Mouse (Mus musculus) left cerebral cortex, adult 2 months (tissue): ENCODE results near the gene Zfp988. TPM values are rescaled to one million over a fixed set of nuclear protein-coding genes. Genes with fewer than 3 reads are reported as not detected.
"Not testable (repeated sequence)": the region's sequence is repeated elsewhere in the genome, so short reads cannot be mapped to it uniquely, and the experiment has no call there.

ENCODE experiments used
- DNase-seq, 2 experiments: peaks; one replicate each; pipeline ENCODE4 v3.0.0; 2021 to 2022; ENCODE audit warnings: low spot score in 2 of 2, mixed read lengths in 1 of 2; ENCODE audit errors: extremely low spot score in 1 of 2
- H3K27ac ChIP-seq: fragments of 200-600 bp; 2 replicates; pipeline ENCODE4 v1.8.1; 2022
- H3K4me3 ChIP-seq: fragments of 200-600 bp; 2 replicates; pipeline ENCODE4 v1.8.1; 2022
- CTCF ChIP-seq: fragments of 200-600 bp; IDR thresholded peaks from 2 replicates; pipeline ENCODE4 v1.8.1; 2022; ENCODE audit warnings: antibody characterized with exemption, mild to moderate bottlenecking, moderate library complexity
- intact Hi-C: fragments of 180-260 bp; cut with DNase I; formaldehyde crosslinking; loops from one replicate; pipeline ENCODE4 v1.15.1; 2025
- total RNA-seq, 2 experiments: library from RNA; stranded (reverse); gene quantifications; 2 replicates each; pipeline ENCODE4 v1.2.3; 2021

Zfp988 gene
- total RNA-seq, 2 experiments from 2014 or later, result 0.16 to 0.33 TPM

DNA sequence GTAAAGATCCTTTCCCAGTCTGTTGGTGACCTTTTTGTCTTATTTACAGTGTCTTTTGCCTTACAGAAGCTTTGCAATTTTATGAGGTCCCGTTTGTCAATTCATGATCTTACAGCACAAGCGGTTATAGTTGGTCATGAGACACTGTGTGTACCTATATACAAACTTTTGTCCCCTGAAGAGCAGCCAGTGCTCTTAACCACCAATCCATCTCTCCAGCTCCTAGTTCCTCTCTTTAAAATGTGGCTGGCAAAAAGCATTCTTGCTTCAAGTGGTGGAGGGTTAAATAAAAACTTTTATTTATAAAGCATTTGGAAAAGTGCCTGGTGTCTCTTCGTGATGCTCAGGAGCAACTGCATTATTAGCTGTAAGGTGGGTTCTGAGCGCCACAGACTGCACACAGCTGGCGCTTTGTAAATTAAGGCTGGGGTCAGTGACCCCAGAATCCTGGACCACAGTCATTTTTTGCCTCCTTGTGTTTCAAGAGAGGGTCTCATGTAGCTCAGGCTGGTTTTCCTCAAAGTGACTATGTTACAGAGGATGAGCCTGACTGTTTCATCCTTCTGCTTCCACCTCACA lies 32.6 kb downstream of the Zfp988 start:
- TF ChIP-seq CTCF, result no peak
- no peak overlapping the region for H3K4me3 ChIP-seq
- intact Hi-C loops, result no loop called here
- H3K27ac ChIP-seq, result no peak overlapping the region
- DNase-seq, result no peak

DNA sequence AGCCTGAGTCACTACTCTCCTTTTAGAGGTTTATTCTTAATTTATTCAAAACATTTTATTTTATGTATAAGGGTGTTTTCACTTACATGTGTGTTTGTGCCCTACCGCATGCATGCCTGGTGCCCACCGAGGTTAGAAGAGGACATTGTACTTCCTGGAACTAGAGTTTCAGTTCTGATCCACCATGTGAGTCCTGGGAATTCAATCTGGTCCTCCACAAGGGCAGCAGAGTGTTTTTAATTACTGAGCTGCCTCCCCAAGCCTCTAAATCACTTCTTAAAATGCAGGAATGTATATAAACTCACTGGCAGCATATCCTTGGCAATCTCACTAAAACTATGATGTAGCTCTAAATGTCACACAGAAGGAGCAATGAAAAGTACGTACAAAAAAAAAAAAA lies 33.2 kb downstream of the Zfp988 start:
- H3K27ac ChIP-seq, H3K4me3 ChIP-seq, intact Hi-C loops, DNase-seq: not testable (repeated sequence)

DNA sequence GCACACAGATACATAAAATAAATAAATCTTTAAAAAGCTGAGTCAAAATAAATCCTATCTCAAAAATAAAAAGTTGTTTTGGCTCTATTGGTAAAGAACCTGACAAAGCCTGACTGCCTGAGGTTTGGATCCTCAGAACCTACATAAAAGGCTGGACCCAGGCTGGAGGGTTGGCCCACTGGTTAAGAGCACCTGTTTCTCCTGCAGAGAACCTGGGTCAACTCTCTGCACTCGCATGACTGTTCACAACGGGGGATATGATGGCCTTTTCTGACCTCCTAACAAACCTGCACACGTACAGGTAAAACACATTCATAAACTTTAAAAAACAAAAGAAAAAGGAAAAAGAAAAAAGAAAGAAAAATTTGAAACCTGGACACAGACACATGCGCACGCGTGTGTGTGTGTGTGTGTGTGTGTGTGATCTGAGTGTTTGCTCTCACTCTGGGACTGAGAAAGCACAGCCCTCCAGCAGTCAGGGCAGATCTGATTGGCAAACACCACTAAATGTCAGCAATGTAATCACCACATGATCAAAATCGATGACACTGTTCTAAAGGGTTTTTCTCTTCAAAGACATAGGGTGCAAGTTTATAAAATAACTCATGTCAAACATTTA lies 34.2 kb downstream of the Zfp988 start:
- not testable (repeated sequence) for H3K27ac ChIP-seq

DNA sequence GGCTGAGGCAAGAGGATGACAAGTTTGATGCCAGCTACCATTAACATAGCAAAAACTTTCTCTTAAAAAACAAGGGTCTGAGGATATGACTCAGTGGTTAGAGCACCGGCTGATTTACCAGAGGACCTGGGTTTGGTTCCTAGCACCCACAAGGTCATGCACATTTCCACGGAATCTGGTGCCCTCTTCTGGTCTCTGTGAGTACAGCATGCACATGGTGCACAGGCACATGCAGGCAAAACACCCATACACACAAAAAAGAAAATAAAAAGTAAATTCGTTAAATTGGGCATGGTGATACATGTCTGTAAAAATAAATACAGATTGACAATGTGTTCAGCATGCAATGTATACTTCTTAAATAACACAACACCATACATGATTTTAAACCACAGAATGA lies 34.8 kb downstream of the Zfp988 start:
- DNase-seq, intact Hi-C loops, H3K27ac ChIP-seq, H3K4me3 ChIP-seq: not testable (repeated sequence)

More for the DNA sequence above, 34.2 kb downstream of the Zfp988 start:
- intact Hi-C loops, H3K4me3 ChIP-seq, DNase-seq: not testable (repeated sequence)

DNA sequence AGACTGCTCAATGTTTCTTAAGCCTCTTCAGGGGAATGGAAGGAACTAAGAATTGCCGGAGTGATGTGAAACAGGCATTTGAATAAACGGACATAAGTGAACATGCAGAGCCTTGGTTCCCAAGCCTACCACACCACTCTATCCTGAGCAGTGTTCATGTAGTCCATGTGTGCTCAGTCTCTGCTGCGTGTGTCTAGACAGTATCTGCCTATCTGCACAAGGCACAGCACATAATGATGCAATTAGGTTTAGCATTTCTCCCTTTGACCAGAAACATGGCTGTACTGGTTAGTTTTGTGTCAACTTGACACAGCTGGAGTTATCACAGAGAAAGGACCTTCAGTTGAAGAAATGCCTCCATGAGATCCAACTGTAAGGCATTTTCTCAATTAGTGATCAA lies 35.4 kb downstream of the Zfp988 start:
- DNase-seq, intact Hi-C loops, H3K27ac ChIP-seq, H3K4me3 ChIP-seq: not testable (repeated sequence)

DNA sequence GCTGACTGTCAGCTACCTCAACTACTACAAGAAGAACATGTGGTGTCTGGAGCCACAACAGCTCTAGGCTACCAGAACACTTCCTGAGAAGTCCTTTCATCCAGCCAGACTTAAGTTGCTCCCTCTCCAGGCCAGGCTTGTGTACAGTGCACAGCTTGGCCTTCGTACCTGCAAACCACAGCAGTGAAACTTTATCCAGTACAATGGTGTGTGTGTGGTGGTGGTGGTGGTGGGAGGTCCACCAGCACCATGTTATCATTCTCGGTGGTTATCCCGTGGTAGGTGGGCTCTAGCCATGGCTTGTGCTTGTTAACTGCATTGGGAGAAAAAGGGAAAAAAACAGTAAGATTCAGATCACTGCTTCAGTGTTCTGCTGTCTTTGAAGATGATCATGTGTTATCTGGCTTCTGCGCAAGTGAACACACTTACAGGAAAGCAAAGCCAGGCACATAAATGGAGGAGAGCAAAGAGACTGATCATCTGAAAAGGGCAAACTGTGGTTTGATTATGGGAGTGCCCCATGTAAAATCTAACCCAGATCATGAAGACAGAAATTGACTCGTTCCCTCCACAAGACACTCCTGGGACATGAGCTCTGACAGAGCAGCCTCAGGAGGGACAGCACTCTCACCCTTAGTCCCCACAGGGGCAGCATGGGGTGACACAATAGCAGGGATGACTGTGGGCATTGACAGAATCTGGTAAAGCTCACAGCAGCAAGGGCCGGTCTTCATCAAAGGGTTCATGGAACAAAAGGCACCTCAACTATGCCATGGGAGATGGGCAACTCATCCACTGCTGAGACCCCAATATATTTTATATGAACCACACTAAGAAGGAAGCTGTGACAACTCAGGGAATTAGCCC lies 37.8 kb downstream of the Zfp988 start:
- DNase-seq, H3K27ac ChIP-seq, H3K4me3 ChIP-seq, intact Hi-C loops: not testable (repeated sequence)

DNA sequence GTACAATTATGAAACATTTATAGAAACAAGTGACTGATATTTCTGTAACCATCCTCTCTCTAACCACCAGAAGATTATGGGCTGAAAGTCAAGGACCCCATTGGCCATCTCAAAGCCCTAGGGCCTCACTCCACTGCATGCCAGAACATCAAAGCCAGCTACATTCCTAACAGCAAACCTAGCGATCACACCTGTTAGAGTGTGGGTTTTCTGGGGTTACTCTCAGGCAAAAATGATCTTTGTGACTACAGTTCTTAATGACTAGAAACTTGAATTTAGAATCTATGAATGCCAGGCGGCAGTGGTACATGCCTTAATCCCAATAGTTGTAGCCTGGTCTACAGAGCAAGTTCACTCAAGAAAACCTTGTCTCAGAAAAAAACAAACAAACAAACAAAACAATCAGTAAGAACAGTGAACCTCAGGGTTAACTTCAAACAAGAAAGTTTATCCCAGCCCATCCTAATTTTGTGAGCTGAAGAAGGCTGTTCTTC lies 39.6 kb downstream of the Zfp988 start:
- H3K27ac ChIP-seq, DNase-seq, intact Hi-C loops, H3K4me3 ChIP-seq: not testable (repeated sequence)

DNA sequence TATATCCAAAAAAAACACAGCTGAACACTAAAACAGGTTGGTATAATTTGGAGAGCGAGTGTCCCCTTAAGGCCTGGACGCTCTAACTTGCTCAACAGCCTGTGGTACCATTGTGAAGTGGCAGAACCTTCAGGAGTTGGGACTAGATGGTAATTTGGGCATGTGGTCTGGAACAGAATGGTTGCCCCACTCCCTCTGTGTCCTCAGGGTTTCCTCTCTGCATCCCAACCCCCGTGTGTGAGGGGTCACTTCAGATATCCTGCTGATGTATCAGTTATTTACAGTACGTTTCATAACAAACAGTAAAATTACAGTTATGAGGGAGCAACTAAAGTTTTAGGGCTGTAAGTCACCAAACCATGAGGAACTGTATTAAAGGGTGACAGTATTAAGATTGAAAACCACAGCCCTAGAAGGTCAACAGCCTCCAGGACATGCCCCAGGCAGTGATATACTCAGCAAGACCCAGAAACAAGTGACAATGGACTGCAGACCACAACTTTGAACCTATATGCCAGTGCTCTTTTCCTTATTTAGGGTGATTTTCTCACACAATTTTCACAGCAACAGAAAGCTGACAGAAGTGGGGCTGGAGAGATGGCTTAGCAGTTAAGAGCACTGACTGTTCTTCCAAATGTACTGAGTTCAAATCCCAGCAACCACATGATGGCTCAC lies 41.0 kb downstream of the Zfp988 start:
- intact Hi-C loops, H3K4me3 ChIP-seq, DNase-seq, H3K27ac ChIP-seq: not testable (repeated sequence)

DNA sequence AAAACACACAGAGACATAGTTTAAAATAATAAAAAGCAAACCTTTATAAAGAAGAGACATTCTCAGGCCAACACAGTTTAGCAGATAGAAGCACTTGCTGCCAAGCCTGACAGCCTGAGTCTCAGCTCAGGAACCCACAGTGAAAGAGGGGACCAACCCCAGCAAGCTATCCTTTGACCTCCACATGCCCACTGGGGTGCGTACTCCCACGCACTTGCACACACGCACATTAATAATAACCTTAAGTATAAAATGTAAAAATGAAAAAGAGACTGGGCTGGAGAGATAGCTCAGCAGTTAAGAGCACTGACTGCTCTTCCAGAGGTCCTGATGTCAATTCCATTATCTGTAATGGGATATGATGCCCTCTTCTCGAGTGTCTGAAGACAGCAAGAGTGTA lies 41.8 kb downstream of the Zfp988 start:
- H3K27ac ChIP-seq, H3K4me3 ChIP-seq, intact Hi-C loops, DNase-seq: not testable (repeated sequence)

DNA sequence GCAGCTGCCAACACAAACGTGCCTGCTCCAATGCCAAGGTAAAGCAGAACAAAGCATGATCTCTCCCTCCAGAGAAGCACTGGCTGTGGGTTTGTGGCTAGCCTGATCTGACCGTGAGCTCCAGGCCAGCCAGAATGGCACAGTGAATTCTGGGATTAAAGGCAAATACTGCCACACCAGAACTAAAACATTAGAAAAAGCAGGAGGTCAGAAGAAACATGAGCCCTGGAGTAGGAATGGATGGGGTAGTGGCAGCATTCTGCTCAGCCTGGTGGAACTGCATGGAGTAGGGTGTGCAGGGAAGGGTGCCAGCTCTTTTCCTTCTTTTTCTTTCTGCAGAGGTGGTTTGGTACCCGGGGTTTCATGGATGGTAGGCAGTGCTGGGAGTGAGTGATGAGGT lies 42.4 kb downstream of the Zfp988 start:
- H3K27ac ChIP-seq, H3K4me3 ChIP-seq, DNase-seq, intact Hi-C loops: not testable (repeated sequence)

DNA sequence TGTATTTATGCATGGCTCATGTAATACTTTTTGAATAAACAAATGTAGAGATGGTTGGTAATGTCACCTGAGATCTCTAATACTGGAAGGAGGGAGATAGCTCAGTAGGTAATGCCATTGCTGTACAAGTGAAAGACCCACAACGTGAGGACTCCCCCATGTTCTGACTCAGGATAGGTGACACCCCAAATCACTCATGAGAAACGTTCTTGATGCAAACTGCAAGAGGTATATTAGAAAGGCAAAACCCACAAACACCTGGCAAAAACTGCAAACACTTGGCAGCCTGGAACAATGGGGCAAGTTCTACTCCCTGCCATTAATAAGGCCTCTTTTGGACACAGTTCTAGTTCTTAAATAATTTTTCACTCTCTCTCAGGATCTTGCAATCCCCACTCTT lies 42.9 kb downstream of the Zfp988 start:
- DNase-seq, H3K27ac ChIP-seq, intact Hi-C loops, H3K4me3 ChIP-seq: not testable (repeated sequence)

DNA sequence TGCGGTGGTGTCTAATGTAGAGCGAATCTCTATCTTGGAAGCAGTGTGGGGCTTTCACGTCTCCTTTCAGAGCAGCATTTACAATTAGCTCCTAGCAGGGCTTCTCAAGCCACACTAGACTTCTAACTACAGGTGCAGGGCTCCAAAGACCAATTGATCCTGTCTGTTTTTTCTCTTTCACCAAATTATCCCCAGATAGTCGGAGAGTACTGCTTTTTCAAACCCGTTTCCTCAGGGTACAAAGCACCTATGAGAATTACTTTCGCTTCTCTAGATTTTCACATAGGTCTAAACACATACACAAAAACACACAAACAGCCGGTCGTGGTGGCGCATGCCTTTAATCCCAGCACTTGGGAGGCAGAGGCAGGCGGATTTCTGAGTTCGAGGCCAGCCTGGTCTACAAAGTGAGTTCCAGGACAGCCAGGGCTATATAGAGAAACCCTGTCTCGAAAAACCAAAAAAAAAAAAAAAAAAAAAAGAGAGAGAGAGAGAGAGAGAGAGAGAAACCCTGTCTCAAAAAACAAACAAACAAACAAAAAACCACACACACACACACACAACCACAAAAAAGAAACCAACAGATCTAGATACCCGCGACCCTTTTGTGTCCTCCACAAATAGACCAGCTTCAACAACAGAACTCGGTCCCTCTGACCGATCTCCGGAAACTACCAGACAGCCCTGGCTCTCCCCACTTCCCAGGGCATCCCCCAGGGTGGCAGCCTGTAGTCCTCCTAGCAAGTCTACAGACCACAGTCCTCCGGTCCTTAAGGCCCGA lies 43.6 kb downstream of the Zfp988 start:
- intact Hi-C loops, DNase-seq: not testable (repeated sequence)

DNA sequence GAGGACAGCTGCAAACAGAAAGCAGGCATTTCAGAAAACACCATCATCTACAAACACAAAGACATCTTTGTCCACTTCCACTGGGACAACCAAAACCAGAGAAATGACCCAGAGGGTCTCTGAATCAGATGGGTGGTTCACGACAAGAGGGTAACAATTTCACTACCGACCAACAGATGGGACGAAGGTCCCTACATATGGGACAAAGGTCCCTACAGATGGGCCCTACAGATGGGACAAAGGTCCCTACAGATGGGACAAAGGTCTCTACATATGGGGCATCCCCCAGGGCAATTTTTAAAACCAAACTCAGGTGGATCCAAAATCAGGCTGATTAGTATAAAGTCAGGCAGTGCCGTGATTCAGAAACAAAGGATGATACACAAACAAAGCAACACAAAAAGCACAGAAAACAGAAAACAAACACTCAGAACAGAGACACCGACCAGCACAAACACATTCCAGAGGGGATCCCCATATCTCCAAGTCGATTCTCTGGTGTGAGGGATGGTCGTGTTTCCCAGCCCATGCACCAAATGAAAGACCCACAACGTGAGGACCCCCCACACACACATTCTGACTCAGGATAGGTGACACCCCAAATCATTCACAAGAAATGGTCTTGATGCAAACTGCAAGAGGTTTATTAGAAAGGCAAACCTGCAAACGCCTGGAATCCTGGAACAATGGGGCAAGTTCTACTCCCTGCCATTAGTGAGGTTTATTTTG lies 44.4 kb downstream of the Zfp988 start:
- H3K4me3 ChIP-seq, H3K27ac ChIP-seq, intact Hi-C loops, DNase-seq: not testable (repeated sequence)

More for the DNA sequence above, 43.6 kb downstream of the Zfp988 start:
- not testable (repeated sequence) for H3K4me3 ChIP-seq, H3K27ac ChIP-seq

DNA sequence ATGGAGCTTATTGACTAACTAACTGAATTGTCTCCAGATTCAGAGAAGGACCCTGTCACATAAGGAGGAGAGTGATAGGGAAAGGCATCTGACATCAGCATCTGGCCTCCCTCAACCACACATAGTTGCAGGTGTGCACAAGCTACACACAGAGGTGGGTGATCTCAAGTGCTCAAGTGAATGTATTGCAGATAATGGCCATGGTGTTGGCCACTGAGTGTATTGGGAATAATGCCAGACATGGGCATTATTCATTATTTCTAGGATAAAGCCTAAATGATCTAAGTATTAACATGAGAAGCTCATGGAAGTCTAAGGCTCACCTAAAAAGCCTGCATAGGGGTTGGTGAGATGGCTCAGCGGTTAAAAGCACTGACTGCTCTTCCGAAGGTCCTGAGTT lies 45.1 kb downstream of the Zfp988 start:
- H3K27ac ChIP-seq, intact Hi-C loops, DNase-seq, H3K4me3 ChIP-seq: not testable (repeated sequence)

DNA sequence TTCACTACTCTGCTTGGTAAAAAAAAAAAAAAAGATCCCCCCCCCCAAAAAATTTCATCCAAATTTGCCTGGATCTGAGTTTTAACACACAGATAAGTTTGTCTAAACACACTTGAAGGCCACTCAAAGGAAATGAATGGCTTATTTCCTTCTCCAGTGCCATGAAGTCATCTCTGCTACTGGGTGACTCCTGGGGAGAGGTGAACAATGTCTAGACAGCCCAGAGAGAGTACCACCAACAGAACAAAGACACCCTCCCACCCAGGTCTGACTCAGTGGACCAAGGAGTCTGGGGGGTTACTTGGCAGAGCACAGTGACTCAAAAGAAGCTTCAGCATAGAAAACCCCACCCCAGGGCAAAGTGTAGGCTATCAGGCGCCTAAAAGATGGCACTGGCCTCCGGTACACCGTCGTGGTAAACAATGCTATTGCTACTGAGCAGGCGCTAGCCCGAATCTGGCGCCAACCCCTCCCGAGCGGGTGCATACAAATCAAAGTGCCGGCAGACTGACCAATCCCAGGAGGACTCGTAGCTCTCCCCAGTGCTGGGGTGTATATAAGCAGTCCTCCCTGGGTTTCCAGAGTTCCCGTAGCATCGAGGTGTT lies 46.0 kb downstream of the Zfp988 start:
- H3K27ac ChIP-seq, DNase-seq, H3K4me3 ChIP-seq, intact Hi-C loops: not testable (repeated sequence)
